Mouse (Mus musculus): ENCODE measurements at regions not wholly inside any gene's neighbourhood (a gene's known extent, or its start where the extent isn't known, plus 50 kb on each side); places are given as distances from the start of the nearest gene placed in this dataset.

DNA sequence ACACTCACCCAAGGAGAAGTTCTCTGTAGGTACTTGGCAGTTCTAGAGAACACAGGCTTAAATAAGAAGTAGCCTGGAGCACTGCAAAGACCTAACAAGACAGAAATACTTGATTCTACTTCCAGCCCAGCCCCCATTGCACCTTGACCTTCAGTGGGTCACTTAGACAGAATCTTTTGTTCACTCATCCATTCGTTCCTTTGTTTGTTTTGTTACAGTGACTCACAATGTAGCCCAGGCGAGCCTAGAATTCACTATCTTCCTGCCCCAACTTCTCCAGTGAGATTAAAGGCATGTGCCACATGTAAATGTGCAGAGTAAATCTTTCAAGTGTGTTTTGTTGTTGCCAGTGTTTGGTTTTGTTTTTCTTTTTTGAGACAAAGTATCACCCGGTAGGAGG is 158.5 kb upstream of the Esrrg start:
- TF ChIP-seq RAD21 (IDR thresholded peaks at IDR 0.05; ENCODE audit: low read depth, low read length) (no peak), HCFC1 (IDR thresholded peaks at IDR 0.05; ENCODE audit: low read depth, low read length) (no peak), MYB (IDR thresholded peaks at IDR 0.05; ENCODE audit: low read depth, low read length) (no peak), SMC3 (IDR thresholded peaks at IDR 0.05; ENCODE audit: low read depth, low read length) (no peak), POLR2AphosphoS2 (IDR thresholded peaks at IDR 0.05; ENCODE audit: low read length) (no peak), MAFK (IDR thresholded peaks at IDR 0.05; ENCODE audit: borderline replicate concordance, low read depth, low read length) (no peak), TCF12 (IDR thresholded peaks at IDR 0.05; ENCODE audit: low read depth, low read length) (no peak), POLR2A (IDR thresholded peaks at IDR 0.05; ENCODE audit: control insufficient read depth in 1 of 2, insufficient read depth in 1 of 2, low read depth in 1 of 2, low read length in 2 of 2, poor library complexity in 1 of 2) (no peak), CHD2 (IDR thresholded peaks at IDR 0.05; ENCODE audit: low read length) (no peak), ZC3H11A (IDR thresholded peaks at IDR 0.05; ENCODE audit: low read depth, low read length) (no peak), NELFE (IDR thresholded peaks at IDR 0.05; ENCODE audit: low read depth, low read length) (no peak), RCOR1 (IDR thresholded peaks at IDR 0.05; ENCODE audit: low read depth, low read length) (no peak), ETS1 (IDR thresholded peaks at IDR 0.05; ENCODE audit: low read depth, low read length) (no peak), EP300 (IDR thresholded peaks at IDR 0.05; ENCODE audit: low read depth in 1 of 2, low read length in 2 of 2) (no peak), ZNF384 (IDR thresholded peaks at IDR 0.05; ENCODE audit: low read depth, low read length) (no peak), USF2 (IDR thresholded peaks at IDR 0.05; ENCODE audit: borderline replicate concordance in 1 of 2, insufficient read depth in 1 of 2, low read depth in 1 of 2, low read length in 2 of 2) (no peak)
- H3K9me3 ChIP-seq (replicated peaks; ENCODE audit: insufficient read depth, low read length): no peaks in the 10 kb centered on the region

DNA sequence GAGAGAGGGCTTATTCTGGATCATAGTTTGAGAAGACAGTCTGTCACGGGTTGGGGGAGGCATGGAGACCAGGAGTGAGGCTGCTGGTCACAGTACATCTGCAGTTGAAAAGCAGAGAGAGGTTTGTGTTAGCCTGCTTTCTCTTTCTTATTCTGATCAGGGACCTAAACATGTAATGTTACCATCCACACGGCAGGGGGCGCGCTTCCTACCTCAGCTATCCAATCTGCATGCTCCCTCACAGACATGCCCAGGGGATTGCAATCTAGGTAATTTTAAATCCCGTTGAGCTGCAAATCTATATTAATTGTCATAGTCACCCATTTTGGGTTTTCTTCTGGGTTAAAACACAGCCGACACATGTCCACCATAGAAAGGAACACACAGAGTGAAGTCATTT is 156.4 kb upstream of the Esrrg start:
- Histone ChIP-seq H3K4me1 (ENCODE audit: control insufficient read depth in 1 of 2, insufficient read depth in 2 of 2, low read length in 2 of 2) (no peaks in the 10 kb centered on the region), H3K9me3 (replicated peaks; ENCODE audit: insufficient read depth, low read length) (no peaks in the 10 kb centered on the region), H3K4me3 (ENCODE audit: control insufficient read depth in 1 of 2, insufficient read depth in 1 of 2, low read depth in 2 of 2, low read length in 2 of 2) (no peak overlapping the region), H3K79me2 (ENCODE audit: control insufficient read depth, insufficient read depth, low read length, poor library complexity) (no peaks in the 10 kb centered on the region), H3K9ac (ENCODE audit: control insufficient read depth, low read depth, low read length, poor library complexity, severe bottlenecking) (no peak overlapping the region), H3K36me3 (ENCODE audit: control insufficient read depth in 1 of 2, insufficient read depth in 2 of 2, low read length in 2 of 2) (no peaks in the 10 kb centered on the region), H3K27ac (ENCODE audit: control insufficient read depth, low read depth, low read length) (no peak overlapping the region), H3K27me3 (ENCODE audit: control insufficient read depth in 1 of 2, insufficient read depth in 2 of 2, low read length in 2 of 2) (no peaks in the 10 kb centered on the region)
- TF ChIP-seq SMC3 (IDR thresholded peaks at IDR 0.05; ENCODE audit: low read depth, low read length): peak; percentile 59
- TF ChIP-seq UBTF (IDR thresholded peaks at IDR 0.05; ENCODE audit: borderline replicate concordance, insufficient read depth, low read depth, low read length): no peak
- TF ChIP-seq ETS1 (IDR thresholded peaks at IDR 0.05; ENCODE audit: low read depth, low read length): no peak
- no peak for TF ChIP-seq POLR2AphosphoS2 (IDR thresholded peaks at IDR 0.05; ENCODE audit: low read length)
- TF ChIP-seq NELFE (IDR thresholded peaks at IDR 0.05; ENCODE audit: low read depth, low read length): no peak
- no peak for TF ChIP-seq GABPA (IDR thresholded peaks at IDR 0.05; ENCODE audit: low read depth, low read length)
- TF ChIP-seq POLR2AphosphoS5 (IDR thresholded peaks at IDR 0.05; ENCODE audit: borderline replicate concordance, low read depth, low read length): no peak
- peak; percentile 18 to 68 (median 53); a peak in 5 of 6 replicates for TF ChIP-seq CTCF (IDR thresholded peaks at IDR 0.05 in 2 of 3, conservative IDR thresholded peaks at IDR 0.05 in 1 of 3; ENCODE audit: control insufficient read depth in 1 of 3, insufficient read depth in 1 of 3, low read depth in 2 of 3, low read length in 3 of 3, poor library complexity in 1 of 3, severe bottlenecking in 1 of 3)
- no peak for TF ChIP-seq MAFK (IDR thresholded peaks at IDR 0.05; ENCODE audit: borderline replicate concordance, low read depth, low read length)
- no peak for TF ChIP-seq USF1 (IDR thresholded peaks at IDR 0.05; ENCODE audit: low read depth, low read length)
- no peak for TF ChIP-seq BHLHE40 (IDR thresholded peaks at IDR 0.05; ENCODE audit: borderline replicate concordance, low read depth, low read length)
- TF ChIP-seq JUND (IDR thresholded peaks at IDR 0.05; ENCODE audit: low read depth, low read length): no peak
- TF ChIP-seq TBP (IDR thresholded peaks at IDR 0.05; ENCODE audit: low read depth, low read length): no peak
- TF ChIP-seq ZKSCAN1 (IDR thresholded peaks at IDR 0.05; ENCODE audit: low read depth, low read length): no peak
- TF ChIP-seq ZNF384 (IDR thresholded peaks at IDR 0.05; ENCODE audit: low read depth, low read length): no peak
- TF ChIP-seq TCF12 (IDR thresholded peaks at IDR 0.05; ENCODE audit: low read depth, low read length): no peak
- TF ChIP-seq ELF1 (IDR thresholded peaks at IDR 0.05; ENCODE audit: low read depth, low read length): no peak
- no peak for TF ChIP-seq MAZ (IDR thresholded peaks at IDR 0.05; ENCODE audit: low read depth, low read length)
- no peak for TF ChIP-seq CHD1 (IDR thresholded peaks at IDR 0.05; ENCODE audit: low read depth, low read length)
- no peak for TF ChIP-seq USF2 (IDR thresholded peaks at IDR 0.05; ENCODE audit: borderline replicate concordance in 1 of 2, insufficient read depth in 1 of 2, low read depth in 1 of 2, low read length in 2 of 2)
- TF ChIP-seq RAD21 (IDR thresholded peaks at IDR 0.05; ENCODE audit: low read depth, low read length): peak; percentile 20
- no peak for TF ChIP-seq MYB (IDR thresholded peaks at IDR 0.05; ENCODE audit: low read depth, low read length)
- TF ChIP-seq GATA1 (IDR thresholded peaks at IDR 0.05; ENCODE audit: low read depth, low read length): no peak
- peak; percentile 36; the same call in 1 of the 2 replicates for TF ChIP-seq ZC3H11A (IDR thresholded peaks at IDR 0.05; ENCODE audit: low read depth, low read length)
- no peak for TF ChIP-seq NRF1 (IDR thresholded peaks at IDR 0.05; ENCODE audit: insufficient read depth, low read depth, low read length, poor library complexity, severe bottlenecking)
- no peak for TF ChIP-seq CHD2 (IDR thresholded peaks at IDR 0.05; ENCODE audit: low read length)
- peak; percentile 33 for DNase-seq (ENCODE audit: low read depth, low spot score)

More for the DNA sequence above, 158.5 kb upstream of the Esrrg start:
- Histone ChIP-seq H3K4me3 (ENCODE audit: control insufficient read depth in 1 of 2, insufficient read depth in 1 of 2, low read depth in 2 of 2, low read length in 2 of 2) (no peak overlapping the region), H3K27ac (ENCODE audit: control insufficient read depth, low read depth, low read length) (no peak overlapping the region), H3K27me3 (ENCODE audit: control insufficient read depth in 1 of 2, insufficient read depth in 2 of 2, low read length in 2 of 2) (no peaks in the 10 kb centered on the region), H3K9ac (ENCODE audit: control insufficient read depth, low read depth, low read length, poor library complexity, severe bottlenecking) (no peak overlapping the region), H3K4me1 (ENCODE audit: control insufficient read depth in 1 of 2, insufficient read depth in 2 of 2, low read length in 2 of 2) (no peaks in the 10 kb centered on the region), H3K36me3 (ENCODE audit: control insufficient read depth in 1 of 2, insufficient read depth in 2 of 2, low read length in 2 of 2) (no peaks in the 10 kb centered on the region), H3K79me2 (ENCODE audit: control insufficient read depth, insufficient read depth, low read length, poor library complexity) (no peaks in the 10 kb centered on the region)
- DNase-seq (ENCODE audit: low read depth, low spot score): no peak
